Mouse (Mus musculus) forebrain, embryonic 14.5 days (tissue): ENCODE data around the gene Tesk2. TPM values are rescaled to one million over a fixed set of nuclear protein-coding genes. Genes with fewer than 3 reads are reported as not detected.
A peak's percentile ranks its signal among the peaks of the same experiment; 100 is the strongest.
"Not testable (repeated sequence)": the region's sequence is repeated elsewhere in the genome, so short reads cannot be mapped to it uniquely, and the experiment has no call there.

Source experiments
- ATAC-seq: fragments of 200-750 bp; cut with Nextera tagmentation; 2 replicates; pipeline ENCODE4 v1.8.0; 2017; ENCODE audit warnings: mild to moderate bottlenecking, moderate library complexity
- DNase-seq: peaks from one replicate; pipeline ENCODE4 v3.0.0-alpha.2; 2015; ENCODE audit warnings: low spot score
- H3K27ac ChIP-seq: fragments of 300-500 bp; sonication (generic); 2 replicates; pipeline ENCODE4 v1.5.1; 2014; ENCODE audit warnings: low read depth, mild to moderate bottlenecking, control low read depth, low read length, moderate library complexity
- H3K27me3 ChIP-seq: fragments of 300-500 bp; sonication (generic); replicated peaks from 2 replicates; pipeline ENCODE4 v1.6.1; 2014; ENCODE audit warnings: low read length, control low read depth, mixed read lengths; ENCODE audit not compliant: control insufficient read depth, insufficient read depth
- H3K36me3 ChIP-seq: fragments of 300-500 bp; sonication (generic); 2 replicates; pipeline ENCODE4 v1.6.1; 2014; ENCODE audit warnings: low read length, control low read depth; ENCODE audit not compliant: control insufficient read depth, insufficient read depth
- H3K4me1 ChIP-seq: fragments of 300-500 bp; sonication (generic); 2 replicates; pipeline ENCODE4 v1.6.1; 2014; ENCODE audit warnings: antibody characterized with exemption, low read length, control low read depth; ENCODE audit not compliant: control insufficient read depth, insufficient read depth
- H3K4me2 ChIP-seq: fragments of 300-500 bp; sonication (generic); 2 replicates; pipeline ENCODE4 v1.6.1; 2014; ENCODE audit warnings: mild to moderate bottlenecking, control low read depth, low read length
- H3K4me3 ChIP-seq: fragments of 300-500 bp; sonication (generic); 2 replicates; pipeline ENCODE4 v1.5.1; 2014; ENCODE audit warnings: low read depth, low read length, control low read depth
- H3K9ac ChIP-seq: fragments of 300-500 bp; sonication (generic); 2 replicates; pipeline ENCODE4 v1.6.1; 2014; ENCODE audit warnings: mild to moderate bottlenecking, low read length, control low read depth, moderate library complexity
- H3K9me3 ChIP-seq: fragments of 300-500 bp; sonication (generic); replicated peaks from 2 replicates; pipeline ENCODE4 v1.6.1; 2016; ENCODE audit warnings: low read length, control low read depth, mixed read lengths; ENCODE audit not compliant: control insufficient read depth
- WGBS: fragments of 180-500 bp; shearing (Covaris S2); extraction: QIAGEN DNeasy Blood & Tissue Kit; methylation state at CpG from one replicate; pipeline ENCODE4 v1.1.7; 2014; 5-methylcytosine and 5-hydroxymethylcytosine counted together
- polyA plus RNA-seq: library from polyadenylated mRNA; unstranded; fragments of >200 nt; fragmentation: Nextera tagmentation; extraction: Ambion mirVana; gene quantifications from 2 replicates; pipeline ENCODE4 v1.2.1, GENCODE M21; 2014

Tesk2 gene
- polyA plus RNA-seq = 4.0 and 4.8 TPM in 2 replicates

DNA sequence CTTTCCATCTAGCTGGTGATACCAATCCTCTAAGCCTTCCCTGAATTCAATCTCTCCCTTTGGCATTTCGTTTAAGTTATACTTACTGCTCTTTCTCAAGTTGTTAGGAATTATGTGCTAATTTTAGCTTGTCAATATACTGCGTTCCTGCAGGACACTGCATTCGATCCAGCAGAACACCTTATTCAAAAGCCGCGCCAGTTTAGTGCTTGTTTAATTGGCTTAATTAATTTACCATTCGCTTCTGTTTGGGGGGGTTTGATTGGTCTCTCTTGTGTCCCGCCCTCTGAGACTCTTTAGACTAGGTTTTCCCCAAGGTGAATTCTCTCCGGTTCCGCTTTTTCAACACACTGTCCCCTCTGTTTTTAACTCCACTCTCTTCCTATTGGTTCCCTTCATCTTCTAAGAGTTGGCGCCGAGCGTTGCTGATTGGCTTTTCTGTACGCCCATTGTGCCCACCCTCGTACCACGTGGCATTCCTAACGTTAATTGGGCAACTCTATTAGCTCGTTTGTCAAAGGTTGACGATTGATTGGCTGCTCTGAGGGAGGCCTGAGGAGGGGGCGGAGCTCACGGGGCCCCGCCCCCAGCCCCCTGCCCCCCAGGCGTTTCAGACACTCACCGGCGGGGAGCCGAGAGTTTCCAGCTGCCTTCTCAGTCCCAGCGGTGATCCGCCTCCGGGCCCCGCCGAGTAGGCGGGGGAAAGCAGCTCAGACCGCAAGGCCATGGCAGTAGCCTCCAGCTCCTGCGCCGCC lies at the start of gene Tesk2:
Gene Tesk2 (plus strand): TSS at position 606 of the 755 bp plus-strand sequence.
- H3K9me3 ChIP-seq = no peaks in the 10 kb centered on the region
- H3K27me3 ChIP-seq = no peaks in the 10 kb centered on the region
- peak within 1 kb of the TSS; percentile 67 for H3K4me3 ChIP-seq
- ATAC-seq (peak; percentile 99), DNase-seq (peak; percentile 100)
- peaks cover 6% of the 10 kb centered on the region; the same call in 1 of the 2 replicates for H3K4me1 ChIP-seq
- WGBS = under 1% methylated on average over 34 of the region's 34 CpGs
- H3K4me2 ChIP-seq = peak within 1 kb of the TSS; percentile 91
- peak within 1 kb of the TSS; percentile 34; the same call in 1 of the 2 replicates for H3K27ac ChIP-seq
- peak within 1 kb of the TSS; percentile 78 for H3K9ac ChIP-seq
- no peaks in the 10 kb centered on the region for H3K36me3 ChIP-seq

- H3K4me2 ChIP-seq = no peak overlapping the region
- H3K36me3 ChIP-seq = no peaks in the 10 kb centered on the region
- DNase-seq = no peak
- 78% methylated on average over 2 of the region's 2 CpGs for WGBS
- ATAC-seq = no peak
- H3K4me1 ChIP-seq = no peaks in the 10 kb centered on the region
- no peak overlapping the region for H3K27ac ChIP-seq
- no peak overlapping the region for H3K9ac ChIP-seq
- no peak overlapping the region for H3K4me3 ChIP-seq
- no peaks in the 10 kb centered on the region for H3K9me3 ChIP-seq
- no peaks in the 10 kb centered on the region for H3K27me3 ChIP-seq
Observed at GRCm38 (mm10) chr4:116672785-116673184, 48.0 kb upstream of the Tesk2 start.

DNA sequence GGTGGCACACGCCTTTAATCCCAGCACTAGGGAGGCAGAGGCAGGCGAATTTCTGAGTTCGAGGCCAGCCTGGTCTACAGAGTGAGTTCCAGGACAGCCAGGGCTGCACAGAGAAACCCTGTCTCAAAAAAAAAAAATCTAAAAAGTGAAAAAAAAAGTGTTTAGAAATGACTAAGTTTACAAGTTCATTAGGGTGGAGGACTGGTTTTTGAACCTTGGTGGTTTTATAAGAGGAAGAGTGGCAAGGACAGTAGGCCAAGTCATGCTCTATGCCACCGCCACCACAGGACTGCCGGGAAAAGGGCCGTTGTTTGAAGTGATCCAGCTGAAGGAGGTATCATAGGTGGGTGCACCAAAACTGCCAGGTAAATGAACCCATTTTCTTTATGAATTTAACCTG lies 46.0 kb upstream of the Tesk2 start:
- not testable (repeated sequence) for ATAC-seq, H3K9me3 ChIP-seq, DNase-seq

GRCm38 (mm10) chr4:116676027-116676426 lies 44.7 kb upstream of the Tesk2 start:
- WGBS = 85% methylated on average over 3 of the region's 3 CpGs
- no peaks in the 10 kb centered on the region for H3K27me3 ChIP-seq
- DNase-seq = no peak
- no peak overlapping the region for H3K9ac ChIP-seq
- no peak overlapping the region for H3K27ac ChIP-seq
- H3K4me1 ChIP-seq = no peaks in the 10 kb centered on the region
- no peak overlapping the region for H3K4me3 ChIP-seq
- no peak overlapping the region for H3K4me2 ChIP-seq
- no peaks in the 10 kb centered on the region for H3K36me3 ChIP-seq
- ATAC-seq = no peak
- H3K9me3 ChIP-seq = no peaks in the 10 kb centered on the region

More for the DNA sequence above, 46.0 kb upstream of the Tesk2 start:
- H3K4me2 ChIP-seq, H3K36me3 ChIP-seq, H3K27ac ChIP-seq, H3K4me1 ChIP-seq, H3K27me3 ChIP-seq, H3K4me3 ChIP-seq, H3K9ac ChIP-seq: not testable (repeated sequence)
- 87% methylated on average over 6 of the region's 6 CpGs for WGBS

DNA sequence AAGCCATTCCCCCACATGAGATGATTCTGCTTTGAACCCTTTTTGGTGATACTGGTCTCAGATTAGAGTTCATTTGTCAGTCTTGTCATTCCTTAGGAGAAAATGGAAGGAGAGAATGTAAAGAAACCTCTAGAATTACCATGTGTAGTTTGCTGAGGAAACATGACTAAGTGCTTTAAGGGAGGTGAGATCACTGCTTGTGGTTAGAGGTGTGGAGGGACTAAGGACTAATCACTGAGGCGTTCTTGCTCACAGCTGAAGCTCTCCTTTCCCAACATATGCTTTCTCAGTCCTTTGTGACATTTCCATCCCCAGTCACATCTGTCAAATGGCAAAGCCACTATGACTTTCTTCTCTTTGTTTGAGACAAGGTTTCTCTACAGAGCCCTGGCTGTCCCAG lies 42.9 kb upstream of the Tesk2 start:
- 82% methylated on average over 1 of the region's 1 CpGs for WGBS
- DNase-seq (no peak), ATAC-seq (no peak)
- Histone ChIP-seq H3K9ac (no peak overlapping the region), H3K9me3 (no peaks in the 10 kb centered on the region), H3K27ac (no peak overlapping the region), H3K36me3 (no peaks in the 10 kb centered on the region), H3K4me1 (no peaks in the 10 kb centered on the region), H3K27me3 (no peaks in the 10 kb centered on the region), H3K4me3 (no peak overlapping the region), H3K4me2 (no peak overlapping the region)

GRCm38 (mm10) chr4:116679141-116679540 lies 41.6 kb upstream of the Tesk2 start:
- H3K4me2 ChIP-seq = no peak overlapping the region
- no peak overlapping the region for H3K27ac ChIP-seq
- H3K27me3 ChIP-seq = no peaks in the 10 kb centered on the region
- H3K4me1 ChIP-seq = no peaks in the 10 kb centered on the region
- H3K36me3 ChIP-seq = no peaks in the 10 kb centered on the region
- no peak for DNase-seq
- no peak overlapping the region for H3K9ac ChIP-seq
- WGBS = 70% methylated on average over 5 of the region's 5 CpGs
- no peak for ATAC-seq
- no peak overlapping the region for H3K4me3 ChIP-seq
- H3K9me3 ChIP-seq = no peaks in the 10 kb centered on the region

DNA sequence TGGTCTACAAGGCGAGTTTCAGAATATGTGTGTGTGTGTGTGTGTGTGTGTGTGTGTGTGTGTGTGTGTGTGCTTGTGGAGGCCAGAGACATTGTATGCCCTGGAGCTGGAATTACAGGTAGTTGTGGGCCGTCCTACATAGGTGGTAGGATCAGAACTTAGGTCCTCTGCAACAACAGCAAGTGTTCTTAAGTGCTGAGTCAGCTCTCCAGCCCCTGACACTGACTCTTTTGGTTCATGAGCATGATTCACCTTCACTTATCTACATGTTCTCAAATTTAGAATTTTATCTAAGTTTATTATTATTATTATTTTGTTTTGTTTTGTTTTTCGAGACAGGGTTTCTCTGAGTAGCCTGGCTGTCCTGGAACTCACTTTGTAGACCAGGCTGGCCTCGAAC lies 40.2 kb upstream of the Tesk2 start:
- ATAC-seq, H3K9me3 ChIP-seq, DNase-seq, H3K4me1 ChIP-seq, H3K27me3 ChIP-seq, H3K4me3 ChIP-seq, H3K9ac ChIP-seq, H3K4me2 ChIP-seq, H3K27ac ChIP-seq, H3K36me3 ChIP-seq: not testable (repeated sequence)
- 99% methylated on average over 4 of the region's 4 CpGs for WGBS

GRCm38 (mm10) chr4:116683957-116684356 lies 36.8 kb upstream of the Tesk2 start:
- no peak overlapping the region for H3K9ac ChIP-seq
- WGBS = 92% methylated on average over 4 of the region's 4 CpGs
- no peak overlapping the region for H3K4me3 ChIP-seq
- H3K4me2 ChIP-seq = no peak overlapping the region
- no peak overlapping the region for H3K27ac ChIP-seq
- DNase-seq (no peak), ATAC-seq (no peak)
- H3K9me3 ChIP-seq = no peaks in the 10 kb centered on the region
- H3K4me1 ChIP-seq = peaks cover 14% of the 10 kb centered on the region
- H3K27me3 ChIP-seq = no peaks in the 10 kb centered on the region
- peaks cover 9% of the 10 kb centered on the region; the same call in 1 of the 2 replicates for H3K36me3 ChIP-seq

GRCm38 (mm10) chr4:116684665-116685064 lies 36.1 kb upstream of the Tesk2 start:
- H3K4me1 ChIP-seq = peaks cover 14% of the 10 kb centered on the region
- H3K4me3 ChIP-seq = no peak overlapping the region
- peak overlapping the region; percentile 59; the same call in 1 of the 2 replicates for H3K9ac ChIP-seq
- no peak overlapping the region for H3K27ac ChIP-seq
- H3K36me3 ChIP-seq = peaks cover 11% of the 10 kb centered on the region; the same call in 1 of the 2 replicates
- H3K9me3 ChIP-seq = no peaks in the 10 kb centered on the region
- WGBS = 78% methylated on average over 2 of the region's 2 CpGs
- no peaks in the 10 kb centered on the region for H3K27me3 ChIP-seq
- DNase-seq = no peak
- peak overlapping the region; percentile 67; the same call in 1 of the 2 replicates for H3K4me2 ChIP-seq
- no peak for ATAC-seq
